Mouse (Mus musculus) CH12F3 (cell line): ENCODE results near the gene Mt3.
"Not testable (repeated sequence)": the region's sequence is repeated elsewhere in the genome, so short reads cannot be mapped to it uniquely, and the experiment has no call there.

Experiments
- in situ Hi-C: fragments of 300-500 bp; cut with MboI; formaldehyde crosslinking; loops from 2 replicates; pipeline ENCODE4 v1.14.3; 2020; ENCODE audit warnings: low sequenced_read_pairs

Mt3 gene

DNA sequence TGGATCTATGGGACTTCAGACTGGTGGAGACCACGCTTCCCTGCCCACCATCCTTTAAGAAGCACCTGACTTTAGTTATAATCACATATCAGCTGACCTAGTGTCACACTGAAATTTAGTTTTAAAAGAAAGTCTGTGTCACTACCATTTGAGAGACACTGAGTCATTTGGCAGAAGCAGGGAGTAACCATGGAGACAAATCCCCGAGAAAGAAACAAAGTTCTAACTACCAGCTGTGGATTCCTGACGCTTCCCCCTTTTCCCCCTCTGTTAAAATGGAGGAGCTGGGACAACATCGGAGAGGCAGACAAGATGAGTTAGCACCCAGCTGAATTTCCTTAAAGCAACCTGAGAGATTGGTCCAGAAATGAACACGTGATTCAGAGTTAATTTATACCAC lies 4.2 kb upstream of the Mt3 start:
- in situ Hi-C loops = no loop called here

DNA sequence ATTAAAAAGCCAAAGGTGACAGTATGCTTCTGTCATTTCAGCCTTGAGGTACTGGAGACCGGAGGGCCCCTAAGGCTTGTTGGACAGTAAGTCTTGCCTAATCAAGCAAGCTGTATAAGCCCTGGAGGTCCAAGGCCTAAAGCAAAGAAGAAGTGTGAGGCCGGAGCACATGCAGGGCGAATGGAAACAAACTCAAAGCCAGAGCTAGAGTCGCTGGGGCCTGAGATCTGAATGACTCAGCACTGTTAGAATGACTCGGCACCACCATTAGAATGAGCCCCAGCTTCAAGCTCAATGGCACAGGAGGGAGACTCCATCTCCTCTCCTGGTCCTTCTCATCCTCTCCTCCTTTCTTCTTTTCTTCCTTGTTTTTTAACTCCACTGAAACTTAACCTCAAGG lies 1.5 kb upstream of the Mt3 start:
- in situ Hi-C loops = no loop called here

DNA sequence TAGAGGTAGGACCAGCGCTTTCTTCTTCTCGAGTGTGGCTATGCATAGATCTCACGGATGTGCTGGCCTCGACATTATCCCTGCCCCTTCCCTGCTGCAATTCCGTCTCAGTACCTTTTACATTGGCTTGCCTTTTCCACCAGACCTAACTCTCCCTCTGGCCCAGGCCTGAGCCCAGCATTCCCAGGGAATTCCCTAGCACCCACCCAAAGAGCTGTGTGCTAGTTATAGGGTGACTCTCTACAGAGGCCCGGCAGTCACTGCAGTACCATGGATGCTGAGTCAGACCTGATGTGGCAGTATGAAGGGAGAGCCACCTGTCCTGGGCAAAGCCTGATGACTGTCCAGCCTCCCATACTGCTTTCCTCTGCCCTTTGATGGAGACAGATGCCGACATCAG lies 1.0 kb downstream of the Mt3 start:
- in situ Hi-C loops = no loop called here

DNA sequence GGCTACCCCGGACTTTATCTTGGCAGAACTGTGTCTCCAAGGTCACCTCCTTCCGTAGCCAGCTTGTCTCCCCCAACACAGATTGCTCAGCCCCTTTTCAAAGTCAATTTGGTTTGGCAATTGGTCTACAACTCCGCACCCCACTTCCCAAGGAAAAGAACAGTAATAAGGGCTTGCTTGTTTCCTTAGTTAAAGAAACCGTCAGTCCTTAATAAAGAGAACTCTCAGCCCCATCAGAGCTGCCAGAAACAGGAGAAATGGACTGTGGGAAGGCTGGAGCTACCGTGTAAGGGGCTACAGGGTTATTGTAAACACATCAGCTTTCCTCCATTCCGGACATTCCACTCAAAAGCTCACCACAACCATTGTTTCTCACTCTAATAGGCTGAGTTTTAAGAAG lies 2.1 kb downstream of the Mt3 start:
- in situ Hi-C loops = no loop called here

DNA sequence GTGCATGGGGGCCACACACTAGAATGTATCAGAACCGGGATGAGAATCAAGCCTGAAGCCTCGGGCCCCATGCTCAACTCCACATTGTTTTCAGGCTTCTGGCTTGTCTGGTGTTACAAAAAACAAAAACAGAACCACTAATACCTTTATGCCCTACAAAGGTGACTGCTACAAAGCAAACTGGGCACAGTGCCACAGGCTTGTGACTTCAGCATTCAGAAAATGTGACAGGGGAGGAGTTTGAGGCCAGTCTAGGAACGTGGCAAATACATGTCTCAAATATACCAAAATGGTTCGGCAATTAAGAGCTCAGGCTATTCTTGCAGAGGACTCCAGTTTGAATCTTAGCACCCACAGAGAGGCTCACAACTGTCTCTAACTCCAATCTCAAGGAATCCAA lies 3.7 kb downstream of the Mt3 start:
- in situ Hi-C loops = no loop called here

DNA sequence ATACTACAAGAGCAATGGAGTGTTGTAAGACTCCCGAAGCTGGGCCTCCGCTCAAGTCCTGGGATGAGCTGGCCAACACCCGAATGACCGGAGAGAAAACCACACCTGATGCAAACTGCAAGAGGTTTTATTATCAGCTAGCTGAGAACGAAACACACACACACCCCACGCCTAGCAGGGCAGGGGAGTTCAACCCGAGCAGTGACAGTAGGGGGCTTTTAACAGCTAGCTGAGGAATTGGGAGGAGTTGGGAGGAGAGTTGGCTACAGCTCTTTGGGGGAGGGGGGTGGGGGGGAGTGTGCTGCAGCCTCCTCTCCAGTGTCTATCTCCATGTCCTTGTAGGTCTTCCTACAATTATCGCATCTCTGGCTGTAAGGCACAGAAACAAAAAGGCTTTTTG lies 13.4 kb downstream of the Mt3 start:
- in situ Hi-C loops = not testable (repeated sequence)

DNA sequence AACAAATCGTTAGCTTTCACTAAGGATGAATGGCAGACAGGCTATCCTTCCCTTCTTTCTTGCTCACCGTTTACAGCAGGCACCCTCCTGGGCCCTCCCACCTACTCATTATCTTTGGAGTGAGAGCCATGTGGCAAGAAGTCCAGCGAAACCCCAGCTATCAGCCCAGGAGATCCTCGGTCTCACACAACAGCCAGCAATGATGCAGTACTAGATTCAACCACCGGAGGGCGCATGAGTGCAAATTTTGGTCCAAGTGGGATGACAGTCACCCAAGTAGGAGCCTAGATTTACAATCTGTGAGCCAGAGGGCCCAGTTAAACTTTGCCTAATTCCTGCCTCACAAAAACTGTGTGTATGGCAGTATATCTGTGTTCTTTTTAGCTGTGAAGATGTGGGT lies 14.8 kb downstream of the Mt3 start:
- in situ Hi-C loops = no loop called here

DNA sequence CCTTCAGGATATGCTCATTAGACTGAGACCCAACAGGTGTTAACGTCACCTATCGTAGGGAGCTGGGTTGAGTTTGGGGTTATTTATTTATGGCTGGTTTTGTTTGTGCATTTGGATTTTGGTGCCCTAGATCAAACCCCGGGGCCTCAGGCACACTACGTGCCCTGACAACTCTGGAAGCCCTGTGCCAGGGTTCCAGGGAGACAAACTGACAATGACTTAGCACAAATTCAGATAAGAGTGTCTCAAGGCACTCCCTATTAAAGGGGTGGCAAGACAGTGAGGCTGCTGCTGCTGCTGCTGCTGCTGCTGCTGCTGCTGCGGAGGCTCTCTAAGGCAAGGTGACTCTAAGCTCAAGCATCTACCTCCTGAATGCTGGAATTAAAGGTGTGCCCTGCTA lies 17.1 kb downstream of the Mt3 start:
- in situ Hi-C loops = no loop called here

DNA sequence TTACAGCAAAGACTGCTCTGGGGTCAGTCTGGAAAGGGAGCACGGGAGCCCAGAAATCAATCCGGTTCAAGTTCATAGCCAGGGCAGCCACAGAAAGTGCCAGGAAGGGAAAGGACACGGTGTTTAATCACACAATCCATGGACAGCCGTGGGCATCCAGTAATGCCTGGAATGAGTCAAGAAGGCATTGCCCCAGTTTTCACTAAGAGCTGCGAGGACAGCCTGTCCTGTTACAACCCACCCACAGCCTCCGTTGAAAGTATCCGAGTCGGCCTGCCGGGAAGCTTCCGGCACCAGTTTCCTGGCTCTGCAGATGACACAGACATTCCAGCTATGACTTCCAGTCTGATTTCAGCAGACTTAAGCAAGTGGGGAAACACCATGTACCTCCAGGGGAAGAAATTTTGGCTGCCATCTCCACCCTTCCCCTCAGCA lies 18.9 kb downstream of the Mt3 start:
- in situ Hi-C loops = no loop called here

DNA sequence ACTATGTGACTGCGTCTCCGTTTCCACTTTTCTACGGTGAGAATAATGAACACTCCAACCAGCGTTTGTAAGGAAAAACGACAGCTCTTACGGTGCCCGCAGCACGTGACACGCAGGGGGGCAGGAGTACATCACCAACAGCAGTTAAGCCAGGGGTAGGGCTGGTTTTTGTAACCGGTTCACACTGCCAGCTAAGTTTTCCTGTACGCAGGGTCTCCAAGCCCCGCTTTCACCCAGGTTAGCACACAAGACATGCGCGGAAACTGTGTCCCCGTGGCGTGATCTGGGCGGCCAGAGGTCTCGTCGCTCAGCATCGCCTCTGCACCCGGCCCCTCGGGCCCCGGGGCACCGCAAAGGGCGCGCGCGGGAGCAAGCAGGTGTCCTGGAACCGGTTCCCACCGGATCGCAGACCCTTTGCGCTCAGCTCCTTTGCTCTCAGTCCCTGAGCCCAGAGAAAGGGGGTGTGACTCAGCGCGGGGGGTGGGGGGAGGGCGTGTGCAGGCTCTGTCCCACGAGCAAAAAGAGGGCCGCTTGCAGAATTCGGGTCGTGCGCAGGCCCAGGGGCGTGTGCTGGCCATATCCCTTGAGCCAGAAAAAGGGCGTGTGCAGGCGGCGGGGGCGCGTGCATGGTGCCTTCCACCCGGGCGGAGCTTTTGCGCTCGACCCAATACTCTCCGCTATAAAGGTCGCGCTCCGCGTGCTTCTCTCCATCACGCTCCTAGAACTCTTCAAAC lies 19.8 kb downstream of the Mt3 start, which contains the start of gene Mt2:
TSS of gene Mt2 (plus strand) at position 590 of the 734 bp plus-strand sequence.
- in situ Hi-C loops = no loop called here

DNA sequence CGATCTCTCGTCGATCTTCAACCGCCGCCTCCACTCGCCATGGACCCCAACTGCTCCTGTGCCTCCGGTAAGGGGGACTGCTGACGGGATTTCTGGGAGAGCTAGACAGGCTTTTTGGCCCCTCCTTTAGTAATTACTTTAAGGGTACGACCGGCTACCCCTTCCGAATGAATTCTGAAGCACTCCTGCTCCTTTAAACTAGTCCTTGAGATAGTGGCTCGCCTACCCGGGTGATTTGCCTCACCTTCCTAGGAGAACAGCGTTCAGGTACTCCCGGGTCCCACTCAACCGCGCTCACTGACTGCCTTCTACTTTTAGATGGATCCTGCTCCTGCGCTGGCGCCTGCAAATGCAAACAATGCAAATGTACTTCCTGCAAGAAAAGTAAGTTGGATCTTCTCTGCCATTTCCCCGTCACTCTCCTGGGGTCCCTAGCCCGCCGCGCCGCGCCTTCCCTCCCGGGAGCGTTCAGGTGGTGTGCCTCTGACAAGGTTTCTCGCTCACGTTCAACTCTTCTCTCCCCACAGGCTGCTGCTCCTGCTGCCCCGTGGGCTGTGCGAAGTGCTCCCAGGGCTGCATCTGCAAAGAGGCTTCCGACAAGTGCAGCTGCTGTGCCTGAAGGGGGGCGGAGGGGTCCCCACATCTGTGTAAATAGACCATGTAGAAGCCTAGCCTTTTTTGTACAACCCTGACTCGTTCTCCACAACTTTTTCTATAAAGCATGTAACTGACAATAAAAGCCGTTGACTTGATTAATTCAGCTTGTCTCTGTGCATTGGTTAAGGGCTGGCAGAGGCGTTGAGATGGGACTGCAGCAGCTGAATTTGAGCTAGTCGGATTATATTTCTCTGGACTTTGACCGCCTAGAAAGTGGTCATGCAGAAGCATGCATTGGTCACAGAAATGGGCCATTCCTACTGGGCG lies 20.7 kb downstream of the Mt3 start:
- in situ Hi-C loops = no loop called here

DNA sequence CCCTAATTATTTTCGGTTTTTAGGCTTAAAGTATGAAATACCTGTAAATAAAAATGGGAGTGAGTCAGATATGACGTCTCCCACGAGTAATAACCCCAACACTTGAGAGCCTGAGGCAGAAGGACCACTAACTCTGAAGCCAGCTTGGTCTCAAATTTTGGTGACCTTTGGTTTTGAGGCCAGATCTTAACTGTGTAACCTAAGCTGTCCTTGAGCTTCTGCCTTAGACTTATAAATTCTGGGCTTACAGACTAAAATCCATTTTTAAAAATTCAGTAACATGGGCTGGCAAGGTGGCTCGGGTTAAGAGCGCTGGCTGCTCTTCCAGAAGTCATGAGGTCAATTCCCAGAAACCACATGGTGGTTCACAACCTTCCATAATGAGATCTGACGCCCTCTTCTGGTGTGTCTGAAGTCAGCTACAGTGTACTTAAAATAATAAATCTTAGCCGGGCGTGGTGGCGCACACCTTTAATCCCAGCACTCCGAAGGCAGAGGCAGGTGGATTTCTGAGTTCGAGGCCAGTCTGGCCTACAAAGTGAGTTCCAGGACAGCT lies 21.5 kb downstream of the Mt3 start:
- in situ Hi-C loops = no loop called here

DNA sequence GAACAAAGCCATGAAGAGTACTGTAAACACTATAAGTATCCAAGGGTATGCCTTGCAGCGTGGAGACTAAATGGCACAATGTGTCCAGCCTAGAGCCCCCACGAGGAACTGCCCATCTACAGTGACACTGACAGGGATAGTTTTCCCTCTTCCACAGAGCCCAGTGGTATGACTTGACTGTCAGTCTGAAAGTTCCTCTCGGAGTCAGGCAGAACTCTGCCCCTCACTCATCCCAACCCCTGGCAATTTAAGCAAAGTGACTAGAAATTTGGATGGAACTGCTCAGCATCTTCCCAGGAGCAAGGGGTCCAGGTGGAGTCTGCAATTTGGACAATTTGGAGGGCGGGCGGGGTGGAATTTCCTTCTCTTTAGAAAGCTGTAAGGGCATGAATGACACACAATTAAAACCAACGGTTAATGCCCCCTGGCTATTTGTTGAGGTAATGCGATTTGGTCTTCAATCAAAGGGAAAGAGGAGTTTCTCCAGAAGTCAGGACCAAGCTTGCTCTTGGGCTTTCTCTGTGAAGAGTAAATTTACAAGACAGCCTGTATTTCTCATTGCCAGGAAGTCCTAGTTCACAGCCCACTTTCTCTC lies 22.3 kb downstream of the Mt3 start:
- in situ Hi-C loops = loop anchor here (25.0 kb wide), 1 partner anchor 1162 kb away; no protein-coding TSS in a partner anchor

DNA sequence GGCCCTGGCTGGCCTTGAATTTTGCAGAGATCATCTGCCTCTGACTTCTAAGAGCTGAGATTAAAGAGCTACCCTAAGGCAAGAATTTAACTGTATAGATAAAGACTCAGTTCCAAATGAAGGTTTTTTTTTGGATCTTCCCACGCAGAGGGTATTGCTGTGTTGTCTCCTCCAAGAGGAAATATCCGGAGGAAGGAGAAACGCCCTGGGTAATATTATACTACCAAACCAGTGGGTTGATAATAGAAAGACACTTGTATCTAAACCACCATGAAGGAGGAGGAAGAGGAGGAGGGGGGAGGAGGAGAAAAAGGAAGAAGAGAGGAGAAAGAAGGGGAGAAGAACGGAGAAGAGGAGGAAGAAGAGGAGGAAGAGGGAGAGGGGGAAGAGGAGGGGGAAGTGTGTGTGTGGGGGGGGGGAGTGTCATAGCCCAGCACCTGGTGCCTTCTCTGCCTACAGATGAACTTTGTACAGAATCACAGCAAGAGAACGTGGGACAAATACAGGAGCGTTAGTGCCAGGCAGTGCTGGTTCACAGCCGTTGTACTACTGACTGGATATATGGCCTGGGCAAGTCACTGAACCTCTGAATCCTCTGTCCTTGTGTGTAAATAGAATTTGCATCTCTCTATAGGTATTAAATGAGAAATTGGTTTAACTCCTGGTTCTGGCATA lies 25.4 kb downstream of the Mt3 start:
- in situ Hi-C loops = loop anchor here (25.0 kb wide), 1 partner anchor 1166 kb away; no protein-coding TSS in a partner anchor

DNA sequence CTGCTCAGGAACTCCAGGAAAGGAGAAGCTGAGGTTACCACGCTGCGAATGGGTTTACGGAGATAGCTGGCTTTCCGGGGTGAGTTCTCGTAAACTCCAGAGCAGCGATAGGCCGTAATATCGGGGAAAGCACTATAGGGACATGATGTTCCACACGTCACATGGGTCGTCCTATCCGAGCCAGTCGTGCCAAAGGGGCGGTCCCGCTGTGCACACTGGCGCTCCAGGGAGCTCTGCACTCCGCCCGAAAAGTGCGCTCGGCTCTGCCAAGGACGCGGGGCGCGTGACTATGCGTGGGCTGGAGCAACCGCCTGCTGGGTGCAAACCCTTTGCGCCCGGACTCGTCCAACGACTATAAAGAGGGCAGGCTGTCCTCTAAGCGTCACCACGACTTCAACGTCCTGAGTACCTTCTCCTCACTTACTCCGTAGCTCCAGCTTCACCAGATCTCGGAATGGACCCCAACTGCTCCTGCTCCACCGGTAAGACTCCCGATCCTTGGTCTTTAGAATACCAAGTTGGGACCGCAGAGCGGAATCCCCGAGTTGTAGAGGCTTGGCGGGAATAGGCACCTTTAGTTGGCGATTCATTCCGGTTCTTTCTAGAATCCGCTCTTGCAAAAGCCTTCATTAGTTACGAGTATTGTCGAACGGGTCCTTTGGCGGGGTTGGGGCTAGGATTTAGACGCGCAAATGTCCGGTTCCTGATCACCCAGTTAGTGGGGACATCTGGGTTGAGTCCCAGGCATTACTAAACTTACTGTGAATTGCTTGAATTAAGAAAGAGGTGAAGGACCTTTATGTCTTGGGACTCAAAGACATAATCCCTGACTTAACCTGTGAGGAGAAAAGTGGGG lies 26.7 kb downstream of the Mt3 start, which contains the start of gene Mt1:
TSS of gene Mt1 (plus strand) at position 226 of the 856 bp plus-strand sequence.
- in situ Hi-C loops = loop anchor here (25.0 kb wide), 1 partner anchor 1167 kb away; no protein-coding TSS in a partner anchor

DNA sequence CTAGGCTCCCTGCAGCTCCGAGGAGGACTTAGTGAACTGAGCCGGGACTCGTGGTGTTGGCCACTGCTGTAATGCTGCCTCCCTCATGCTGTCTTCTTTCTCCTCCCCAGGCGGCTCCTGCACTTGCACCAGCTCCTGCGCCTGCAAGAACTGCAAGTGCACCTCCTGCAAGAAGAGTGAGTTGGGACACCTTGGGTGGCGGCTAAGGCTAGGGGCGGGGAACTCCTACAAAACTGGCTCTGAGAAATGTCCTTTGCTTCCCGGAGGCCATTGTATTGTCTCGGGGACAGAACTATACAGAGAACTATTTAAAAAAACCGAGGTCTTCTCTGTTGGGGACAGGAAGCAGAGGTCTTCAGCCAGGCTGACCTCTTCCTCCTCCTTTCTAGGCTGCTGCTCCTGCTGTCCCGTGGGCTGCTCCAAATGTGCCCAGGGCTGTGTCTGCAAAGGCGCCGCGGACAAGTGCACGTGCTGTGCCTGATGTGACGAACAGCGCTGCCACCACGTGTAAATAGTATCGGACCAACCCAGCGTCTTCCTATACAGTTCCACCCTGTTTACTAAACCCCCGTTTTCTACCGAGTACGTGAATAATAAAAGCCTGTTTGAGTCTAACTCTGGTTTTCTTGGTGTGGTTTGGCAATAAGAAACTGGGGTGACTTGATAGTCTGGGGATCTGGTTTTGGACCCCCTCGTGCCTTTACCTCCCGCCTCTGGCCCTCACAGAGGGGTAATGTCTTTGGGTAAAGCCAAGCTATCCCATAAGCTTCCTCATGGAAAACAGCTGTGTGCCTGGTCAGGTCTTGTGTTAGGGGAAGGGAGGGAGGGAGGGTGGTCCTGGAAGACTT lies 27.5 kb downstream of the Mt3 start:
- in situ Hi-C loops = loop anchor here (25.0 kb wide), 1 partner anchor 1168 kb away; no protein-coding TSS in a partner anchor

DNA sequence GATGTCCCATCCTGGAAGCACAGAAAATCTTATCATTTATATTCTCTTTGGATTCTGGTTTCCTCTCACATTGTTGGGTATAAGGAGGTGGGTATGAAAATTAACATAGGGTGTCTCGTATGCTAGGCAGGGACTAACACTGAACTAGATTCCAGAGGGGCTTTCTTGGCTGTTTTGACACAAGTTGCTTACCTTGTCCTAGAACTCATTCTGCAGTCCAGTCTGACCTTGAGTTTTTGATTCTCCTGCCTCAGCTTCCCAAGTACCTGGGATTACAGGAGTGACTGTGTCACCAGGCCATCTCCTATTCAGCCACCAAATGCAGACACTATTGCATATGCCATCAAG lies 28.1 kb downstream of the Mt3 start:
- in situ Hi-C loops = loop anchor here (25.0 kb wide), 1 partner anchor 1168 kb away; no protein-coding TSS in a partner anchor
